Mouse (Mus musculus) stomach, postnatal 0 days (tissue): ENCODE measurements around the gene Mtg2.

ENCODE experiments used
- CTCF ChIP-seq: IDR thresholded peaks from 2 replicates; pipeline ENCODE4 v1.5.1; 2016; ENCODE audit warnings: antibody characterized with exemption, low read depth, mild to moderate bottlenecking, moderate library complexity
- EP300 ChIP-seq: optimal IDR thresholded peaks from 2 replicates; pipeline ENCODE3; 2016; ENCODE audit warnings: antibody characterized with exemption

DNA sequence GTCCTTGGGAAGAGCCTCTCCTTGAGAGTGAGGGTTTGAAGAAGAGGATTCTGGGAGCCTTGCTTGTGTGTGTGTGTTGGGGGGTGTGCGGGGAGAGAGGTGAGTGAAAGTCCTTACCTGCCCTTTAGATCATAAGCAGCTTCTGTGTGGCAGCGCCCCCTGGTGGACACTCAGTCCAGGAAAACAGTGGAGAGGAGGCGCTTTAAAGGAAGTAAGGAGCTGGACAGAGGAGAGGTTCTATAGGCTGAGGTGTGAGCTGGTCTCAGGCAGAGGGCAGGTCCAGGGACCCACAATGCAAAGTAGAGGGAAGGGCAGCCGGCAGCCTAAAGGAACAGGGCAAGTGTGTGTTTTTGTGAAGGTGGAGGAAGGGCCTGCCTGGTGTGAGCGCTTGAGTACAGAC, 19.4 kb upstream of the Mtg2 start:
- TF ChIP-seq CTCF (peak; percentile 95), EP300 (no peak)
